Mouse (Mus musculus) c-Kit-negative CD71-positive TER-119-positive erythroid progenitor cells, embryonic 14.5 days (primary cell): ENCODE results near the gene Cyld.

Experiments used
- DNase-seq: peaks from one replicate; pipeline ENCODE4 v3.0.0-alpha.2; 2013; ENCODE audit warnings: low read depth, low spot score

The Cyld gene

GRCm38 (mm10) chr8:88792691-88793323 is 96.0 kb downstream of the Cyld start:
- DNase-seq: no peak

- DNase-seq: no peak
These were observed 96.5 kb downstream of the Cyld start for GRCm38 (mm10) chr8:88793324-88793722.

GRCm38 (mm10) chr8:88793746-88794614 is 97.2 kb downstream of the Cyld start:
- DNase-seq: no peak

- no peak for DNase-seq
These were observed 97.7 kb downstream of the Cyld start for GRCm38 (mm10) chr8:88794615-88794907.

- no peak for DNase-seq
These were observed 99.1 kb downstream of the Cyld start for GRCm38 (mm10) chr8:88795896-88796295.

GRCm38 (mm10) chr8:88796651-88797050 is 99.8 kb downstream of the Cyld start:
- DNase-seq: no peak
